Mouse (Mus musculus) kidney, adult 8-10 months (tissue): Measurements from ENCODE around the gene Hist1h2bf.
"Not testable (repeated sequence)": the region's sequence is repeated elsewhere in the genome, so short reads cannot be mapped to it uniquely, and the experiment has no call there.

Experiments
- DNase-seq, 2 experiments: peaks; one replicate each; pipeline ENCODE4 v3.0.0; 2022

Gene Hist1h2bf

DNA sequence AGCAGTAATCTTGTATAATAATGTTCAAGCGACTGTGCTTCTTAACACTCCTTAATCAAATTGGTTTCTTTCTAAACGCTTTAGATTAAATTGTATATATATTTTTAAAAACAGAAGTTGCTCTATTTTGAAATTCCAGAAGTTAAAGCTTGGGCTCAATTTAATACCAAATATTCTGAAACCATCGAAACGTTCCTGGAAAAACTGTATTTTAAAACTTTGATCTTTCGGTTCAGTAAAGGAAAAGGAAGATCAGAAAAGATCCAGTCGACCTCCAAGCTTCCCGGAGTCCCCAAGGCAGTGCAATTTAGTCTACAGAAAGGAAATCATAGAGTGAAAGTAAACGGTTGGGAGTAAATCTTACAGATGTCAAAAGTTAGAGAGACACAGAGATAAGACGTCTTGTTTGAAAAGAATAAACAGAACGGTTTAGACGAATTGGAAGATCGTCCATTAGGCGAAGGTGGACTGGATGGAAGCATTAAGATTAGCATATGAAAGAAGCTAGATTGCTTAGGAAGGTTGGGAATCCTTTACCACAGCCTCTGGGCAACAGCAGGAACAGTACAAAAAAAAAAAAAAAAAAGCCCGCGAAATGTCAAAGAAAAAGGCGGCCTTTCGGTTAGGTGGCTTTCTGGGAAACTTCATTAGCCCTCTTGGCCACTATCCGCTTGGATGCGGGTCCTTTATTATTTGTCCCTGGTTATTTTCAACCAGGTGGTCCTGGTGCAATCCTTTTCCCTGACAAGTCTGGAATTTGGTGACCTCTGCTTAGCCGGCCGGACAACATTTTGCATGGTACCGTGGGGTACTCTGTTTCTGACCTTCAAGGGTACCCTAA is 12.3 kb upstream of the Hist1h2bf start:
- no peak for DNase-seq

DNA sequence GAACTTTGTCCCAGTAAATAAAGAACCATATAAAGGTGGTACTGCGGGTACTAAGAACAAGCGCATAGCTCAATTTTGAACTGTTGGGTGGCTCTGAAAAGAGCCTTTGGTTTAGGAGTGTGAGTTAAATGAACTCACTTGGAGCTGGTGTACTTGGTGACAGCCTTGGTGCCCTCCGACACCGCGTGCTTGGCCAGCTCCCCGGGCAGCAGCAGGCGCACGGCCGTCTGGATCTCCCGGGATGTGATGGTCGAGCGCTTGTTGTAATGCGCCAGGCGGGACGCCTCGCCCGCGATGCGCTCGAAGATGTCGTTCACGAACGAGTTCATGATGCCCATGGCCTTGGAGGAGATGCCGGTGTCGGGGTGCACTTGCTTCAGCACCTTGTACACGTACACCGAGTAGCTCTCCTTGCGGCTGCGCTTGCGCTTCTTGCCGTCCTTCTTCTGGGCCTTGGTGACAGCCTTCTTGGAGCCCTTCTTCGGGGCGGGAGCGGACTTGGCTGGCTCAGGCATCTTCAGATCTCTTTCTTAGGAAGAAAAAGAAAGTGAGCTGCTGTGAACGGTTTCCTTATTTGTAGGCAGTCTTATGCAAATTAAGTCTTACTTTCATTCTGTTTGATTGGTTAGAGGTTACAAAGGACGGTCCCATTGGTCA is 11.6 kb upstream of the Hist1h2bf start:
- peak; percentile 46 to 79 for DNase-seq

DNA sequence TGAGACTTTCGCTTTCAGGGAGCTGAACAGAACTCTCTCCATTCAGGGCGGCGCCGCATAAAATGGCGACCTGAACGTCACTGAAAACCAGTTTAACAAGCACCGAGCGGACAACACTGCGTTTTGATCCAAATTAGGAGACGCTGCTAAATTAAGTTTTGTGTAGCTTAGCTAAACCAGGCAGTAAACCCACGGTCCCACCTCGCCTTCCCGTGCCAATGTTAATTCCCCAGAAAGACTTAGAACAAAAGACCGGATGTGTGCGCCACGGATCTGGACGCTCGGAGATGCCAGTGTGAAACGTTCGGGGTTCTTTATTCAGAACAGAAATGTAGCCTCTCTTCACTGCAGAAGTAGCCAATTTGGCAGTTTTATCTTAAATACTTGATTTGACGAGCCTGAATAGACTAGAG is 11.0 kb upstream of the Hist1h2bf start:
- peak; percentile 54 to 60 for DNase-seq

DNA sequence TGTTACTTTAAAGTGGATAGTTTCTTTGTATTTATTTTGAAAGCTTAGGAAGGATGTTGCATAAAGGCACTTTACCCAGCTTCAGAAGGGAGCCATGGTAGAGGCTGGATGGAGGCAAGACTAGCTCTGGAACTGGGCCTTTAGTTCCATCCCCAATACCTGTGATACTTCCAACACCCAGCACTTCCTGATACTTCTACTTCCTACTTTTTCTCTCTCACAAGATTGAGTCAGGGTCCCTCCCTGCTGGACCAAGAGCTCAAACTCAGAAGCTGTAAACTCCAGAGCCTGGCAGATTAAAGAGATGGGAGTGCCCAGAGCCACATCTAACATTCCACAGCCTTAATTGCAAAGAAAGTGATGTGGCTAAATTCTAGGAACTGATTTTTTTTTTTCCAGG is 10.3 kb upstream of the Hist1h2bf start:
- no peak for DNase-seq

DNA sequence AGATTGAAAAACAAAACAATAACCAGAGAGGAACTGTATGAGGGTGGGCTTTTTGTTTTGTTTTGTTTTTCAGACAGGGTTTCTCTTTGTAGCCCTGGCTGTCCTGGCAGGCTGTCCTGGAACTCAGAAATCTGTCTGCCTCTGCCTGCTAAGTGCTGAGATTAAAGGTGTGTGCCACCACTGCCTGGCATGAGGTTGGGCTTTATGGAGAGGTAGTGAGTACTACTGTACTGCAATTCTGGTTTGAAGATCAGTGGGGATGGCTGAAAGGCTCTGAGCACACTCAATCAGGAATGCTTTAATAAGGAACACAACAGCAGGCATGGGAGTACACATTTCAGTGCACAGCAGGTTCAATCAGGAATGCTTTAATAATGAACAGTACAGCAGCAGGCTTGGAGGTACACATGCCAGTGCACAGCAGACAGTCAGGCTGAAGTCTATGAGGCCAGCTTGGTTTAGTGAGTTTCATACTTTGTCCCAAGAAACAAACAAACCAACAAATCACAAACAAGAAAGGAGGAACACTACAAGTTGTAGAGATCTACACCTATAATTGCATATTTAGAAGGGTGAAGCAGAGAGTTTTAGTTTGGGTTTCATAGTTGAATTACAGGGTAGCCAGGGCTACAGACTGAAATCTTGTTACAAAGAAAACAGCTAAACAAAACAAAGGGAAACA is 9.5 kb upstream of the Hist1h2bf start:
- DNase-seq = no peak

DNA sequence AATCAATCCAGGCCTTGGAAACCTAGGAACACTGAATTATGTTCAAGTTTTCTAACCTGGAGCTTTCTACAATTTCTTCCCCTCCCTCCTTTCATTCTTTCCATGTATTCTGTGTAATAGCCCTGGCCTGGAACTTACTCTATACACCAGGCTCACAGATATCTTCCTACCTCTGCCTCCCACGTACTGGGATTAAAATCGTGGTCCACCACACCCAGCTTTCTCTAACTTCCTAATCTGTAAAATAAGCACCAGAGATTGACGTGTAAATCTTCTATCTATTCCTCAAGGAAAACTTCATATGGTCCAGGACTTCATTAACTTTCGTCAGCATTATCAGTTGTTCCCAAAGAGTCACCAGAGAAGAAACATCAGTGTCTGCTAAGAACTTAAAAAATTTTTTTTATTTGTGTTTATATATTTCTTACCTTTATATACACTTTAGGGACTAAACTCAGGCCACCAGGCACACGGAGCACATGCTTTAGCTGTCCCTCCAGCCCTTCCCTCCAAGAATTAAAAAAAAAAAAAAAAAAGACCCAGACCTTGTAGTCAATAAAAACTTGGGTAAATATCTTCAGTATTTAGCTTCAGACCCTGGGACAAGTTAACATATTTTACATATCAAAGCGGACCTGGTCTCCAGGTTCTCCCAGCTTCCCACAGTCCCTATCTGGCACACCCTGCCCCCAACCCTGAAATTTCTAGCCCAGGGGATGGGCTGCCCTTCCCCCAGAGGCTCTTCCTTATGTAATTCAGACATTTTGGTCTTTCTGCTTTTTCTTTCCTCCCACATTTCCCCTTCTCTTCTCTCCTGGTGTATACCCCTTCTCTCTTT is 8.4 kb upstream of the Hist1h2bf start:
- DNase-seq = no peak

DNA sequence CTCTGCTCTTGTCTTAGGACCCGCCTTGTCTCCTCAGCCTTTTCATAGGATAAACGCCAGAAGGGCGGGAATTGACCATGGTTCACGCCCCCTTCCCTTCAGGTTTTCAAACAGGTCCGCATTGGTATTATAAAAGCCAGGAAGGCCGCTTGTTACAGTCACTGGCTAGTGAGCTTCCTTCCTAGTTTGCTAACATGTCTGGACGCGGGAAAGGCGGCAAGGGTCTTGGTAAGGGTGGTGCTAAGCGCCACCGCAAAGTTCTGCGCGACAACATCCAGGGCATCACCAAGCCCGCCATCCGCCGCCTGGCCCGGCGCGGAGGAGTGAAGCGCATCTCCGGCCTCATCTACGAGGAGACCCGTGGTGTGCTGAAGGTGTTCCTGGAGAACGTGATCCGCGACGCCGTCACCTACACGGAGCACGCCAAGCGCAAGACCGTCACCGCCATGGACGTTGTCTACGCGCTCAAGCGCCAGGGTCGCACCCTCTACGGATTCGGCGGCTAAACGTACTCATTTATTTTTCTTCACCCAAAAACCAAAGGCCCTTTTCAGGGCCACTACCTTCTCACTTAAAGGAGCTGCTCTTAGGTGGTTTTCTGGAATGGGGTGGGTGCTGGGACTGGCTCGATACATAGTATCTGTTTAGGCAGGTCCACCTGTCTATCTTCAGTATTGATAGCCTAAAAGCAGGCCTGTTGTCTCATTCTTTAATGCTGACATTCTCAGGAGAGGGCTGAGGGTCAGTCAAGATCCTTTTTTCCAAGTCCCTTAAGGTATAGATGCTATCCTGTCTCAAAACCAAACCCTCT is 7.6 kb upstream of the Hist1h2bf start, which contains the start of gene Hist1h4d:
Hist1h4d (plus strand) TSS at position 191 of the 811 bp plus-strand sequence.
- DNase-seq = peak; percentile 95 to 96

DNA sequence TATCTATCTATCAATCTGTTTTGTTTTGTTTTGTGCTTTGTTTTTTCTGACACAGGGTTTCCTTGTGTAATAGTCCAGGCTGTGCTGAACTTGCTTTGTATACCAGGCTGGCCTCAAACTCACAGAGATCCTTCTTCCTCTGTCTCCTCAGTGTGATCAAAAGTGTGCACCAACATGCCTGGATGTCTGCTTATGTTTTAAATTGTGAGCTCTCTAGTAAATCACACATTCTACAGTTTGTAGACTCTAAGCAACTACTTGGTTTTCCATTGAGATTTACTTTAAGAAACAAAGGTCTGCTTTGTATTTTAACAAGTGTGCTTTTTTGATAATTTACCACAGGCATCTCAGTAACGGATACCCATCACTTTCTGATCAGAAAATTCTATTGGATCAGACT is 3.8 kb upstream of the Hist1h2bf start:
- DNase-seq = no peak

DNA sequence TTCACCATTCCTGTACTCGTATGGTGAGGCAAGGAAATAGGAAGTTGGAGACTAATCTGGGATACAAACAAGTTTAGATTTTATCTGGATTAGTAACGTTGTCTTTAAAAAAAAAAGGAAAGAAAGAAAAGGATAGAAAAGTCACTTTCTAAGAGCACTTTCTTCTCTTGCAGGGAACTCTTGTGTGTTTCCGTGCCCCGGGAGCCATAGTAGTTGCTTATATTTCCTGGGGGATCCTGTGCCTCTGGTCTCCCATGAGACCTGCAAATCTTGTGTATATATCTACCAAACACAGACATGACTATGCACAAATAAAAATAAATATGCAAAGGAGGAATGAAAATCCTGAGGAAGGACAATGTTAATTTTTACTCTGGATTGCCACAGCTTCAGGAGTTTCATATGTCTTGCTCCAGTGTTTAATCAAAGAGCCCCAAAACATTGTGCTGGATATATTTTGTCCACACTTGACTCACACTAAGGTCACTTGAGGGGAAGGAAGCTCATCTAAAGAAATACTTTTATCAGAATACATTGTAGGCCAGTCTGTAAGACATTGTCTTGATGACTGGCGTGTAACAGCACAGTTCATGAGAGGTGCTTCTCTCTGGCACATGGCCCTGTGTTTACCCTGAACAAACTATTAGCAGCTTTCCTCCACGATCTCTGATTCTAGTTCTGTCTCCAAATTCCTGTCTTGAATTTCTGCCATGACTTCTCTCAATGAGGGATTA is 3.1 kb upstream of the Hist1h2bf start:
- no peak for DNase-seq

DNA sequence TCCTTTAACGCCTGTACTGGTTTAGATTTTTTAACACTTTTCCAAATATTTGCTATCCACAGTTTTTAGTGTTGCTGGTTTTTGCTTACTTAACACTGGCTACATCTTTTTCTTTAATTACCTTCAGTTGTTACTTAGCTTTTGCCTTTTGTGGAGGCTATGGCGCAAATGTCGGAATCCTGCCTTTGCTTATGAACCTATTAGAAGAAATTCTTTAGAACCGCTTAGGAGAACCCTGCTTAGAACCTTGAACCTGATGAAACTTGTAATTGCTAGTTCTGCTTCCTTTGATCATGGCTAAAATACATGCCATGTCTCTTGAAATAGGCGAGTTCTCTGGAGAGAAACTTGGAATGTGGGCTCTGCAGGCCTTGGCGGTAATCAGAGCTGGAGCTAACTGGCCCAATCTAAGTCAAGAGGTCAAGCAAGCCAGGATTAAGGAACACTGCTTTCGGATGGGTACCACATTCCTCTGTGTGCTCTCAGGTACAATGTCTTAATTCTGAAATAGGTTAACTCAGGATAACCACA is 2.4 kb upstream of the Hist1h2bf start:
- no peak for DNase-seq

DNA sequence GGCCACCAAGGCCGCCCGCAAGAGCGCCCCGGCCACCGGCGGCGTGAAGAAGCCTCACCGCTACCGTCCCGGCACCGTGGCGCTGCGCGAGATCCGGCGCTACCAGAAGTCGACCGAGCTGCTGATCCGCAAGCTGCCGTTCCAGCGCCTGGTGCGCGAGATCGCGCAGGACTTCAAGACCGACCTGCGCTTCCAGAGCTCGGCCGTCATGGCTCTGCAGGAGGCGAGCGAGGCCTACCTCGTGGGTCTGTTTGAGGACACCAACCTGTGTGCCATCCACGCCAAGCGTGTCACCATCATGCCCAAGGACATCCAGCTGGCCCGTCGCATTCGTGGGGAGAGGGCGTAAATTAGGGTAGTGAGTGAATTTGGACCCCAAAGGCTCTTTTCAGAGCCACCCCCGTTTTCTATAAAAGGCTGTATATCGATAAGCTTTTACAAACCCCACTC is 1.9 kb upstream of the Hist1h2bf start:
- DNase-seq = not testable (repeated sequence)

DNA sequence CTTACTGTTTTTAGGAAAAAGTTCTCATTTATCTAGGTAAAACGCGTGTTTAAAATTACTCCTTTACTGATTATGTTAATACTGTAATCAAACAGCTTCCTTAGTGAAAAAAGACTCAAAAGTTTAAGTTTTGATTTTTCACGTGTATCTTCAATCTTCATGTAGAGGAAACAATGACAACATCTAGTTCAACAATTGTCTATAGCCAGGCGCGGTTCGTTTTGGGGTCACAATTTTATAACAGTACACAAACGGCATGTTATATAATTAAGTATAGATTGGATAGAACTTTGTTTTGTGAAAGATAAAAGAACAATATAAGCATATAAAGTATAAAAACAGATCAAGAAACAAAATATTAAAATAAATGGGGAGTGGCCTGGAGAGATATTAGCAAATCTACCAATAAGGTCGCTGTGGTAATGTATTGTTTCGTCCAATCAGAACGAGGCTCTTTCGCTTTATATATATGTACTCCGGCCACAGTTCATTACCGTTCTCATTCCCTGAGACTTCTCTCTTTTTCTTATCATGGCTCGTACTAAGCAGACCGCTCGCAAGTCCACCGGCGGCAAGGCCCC is 1.4 kb upstream of the Hist1h2bf start, which contains the start of gene Hist1h3d:
Hist1h3d (plus strand) TSS at position 493 of the 581 bp plus-strand sequence.
- DNase-seq = no peak

DNA sequence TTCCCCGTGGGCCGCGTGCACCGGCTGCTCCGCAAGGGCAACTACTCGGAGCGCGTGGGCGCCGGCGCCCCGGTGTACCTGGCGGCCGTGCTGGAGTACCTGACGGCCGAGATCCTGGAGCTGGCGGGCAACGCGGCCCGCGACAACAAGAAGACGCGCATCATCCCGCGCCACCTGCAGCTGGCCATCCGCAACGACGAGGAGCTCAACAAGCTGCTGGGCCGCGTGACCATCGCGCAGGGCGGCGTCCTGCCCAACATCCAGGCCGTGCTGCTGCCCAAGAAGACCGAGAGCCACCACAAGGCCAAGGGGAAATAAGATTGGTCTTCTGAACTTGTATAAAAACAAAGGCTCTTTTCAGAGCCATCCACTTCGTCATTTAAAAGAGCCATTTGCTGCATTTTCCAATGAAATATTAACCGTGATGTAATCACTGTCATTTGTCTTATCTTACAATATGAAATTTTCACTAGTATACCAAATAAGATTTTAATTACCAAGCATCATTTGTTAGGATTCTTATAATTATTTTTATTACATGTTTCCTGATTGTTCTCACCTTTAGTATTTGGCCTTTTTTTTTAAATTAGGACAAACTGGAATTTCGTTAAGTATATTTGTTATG is 662 bp upstream of the Hist1h2bf start:
- not testable (repeated sequence) for DNase-seq

DNA sequence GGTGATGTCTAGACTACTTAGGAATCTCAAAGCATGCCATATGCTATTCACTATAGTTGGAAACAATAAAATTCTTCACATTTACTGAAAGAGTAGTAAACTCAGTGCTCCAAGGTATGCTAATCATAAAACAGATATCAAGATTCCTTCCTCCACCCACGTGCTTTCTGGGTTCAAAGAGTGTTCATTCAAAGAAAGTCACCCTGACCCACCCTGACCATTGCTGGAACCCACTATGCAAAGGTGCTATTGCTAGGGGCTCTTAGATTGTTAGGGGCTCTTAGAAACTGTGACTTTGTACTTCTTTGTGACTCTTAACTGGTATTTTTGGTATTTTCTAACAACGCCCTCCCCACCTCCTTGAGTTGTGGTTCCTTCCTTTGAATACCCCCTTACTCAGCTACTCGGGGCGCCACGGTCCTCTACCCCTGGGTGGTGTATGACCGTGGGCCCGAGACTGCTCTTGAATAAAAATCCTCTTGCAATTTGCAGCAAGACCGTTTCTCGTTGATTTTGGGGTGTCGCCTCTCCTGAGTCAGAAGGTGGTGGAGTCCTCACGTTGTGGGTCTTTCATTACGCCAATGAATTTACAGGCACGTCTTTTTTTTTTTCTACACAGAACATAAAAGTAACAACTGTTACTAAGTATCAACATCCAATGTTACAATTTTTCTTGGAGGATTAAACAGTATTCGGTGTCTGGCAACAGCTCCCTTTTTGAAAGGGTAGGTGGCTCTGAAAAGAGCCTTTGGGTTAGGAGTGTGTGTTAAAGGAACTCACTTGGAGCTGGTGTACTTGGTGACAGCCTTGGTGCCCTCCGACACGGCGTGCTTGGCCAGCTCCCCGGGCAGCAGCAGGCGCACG is 730 bp downstream of the Hist1h2bf start:
- not testable (repeated sequence) for DNase-seq

DNA sequence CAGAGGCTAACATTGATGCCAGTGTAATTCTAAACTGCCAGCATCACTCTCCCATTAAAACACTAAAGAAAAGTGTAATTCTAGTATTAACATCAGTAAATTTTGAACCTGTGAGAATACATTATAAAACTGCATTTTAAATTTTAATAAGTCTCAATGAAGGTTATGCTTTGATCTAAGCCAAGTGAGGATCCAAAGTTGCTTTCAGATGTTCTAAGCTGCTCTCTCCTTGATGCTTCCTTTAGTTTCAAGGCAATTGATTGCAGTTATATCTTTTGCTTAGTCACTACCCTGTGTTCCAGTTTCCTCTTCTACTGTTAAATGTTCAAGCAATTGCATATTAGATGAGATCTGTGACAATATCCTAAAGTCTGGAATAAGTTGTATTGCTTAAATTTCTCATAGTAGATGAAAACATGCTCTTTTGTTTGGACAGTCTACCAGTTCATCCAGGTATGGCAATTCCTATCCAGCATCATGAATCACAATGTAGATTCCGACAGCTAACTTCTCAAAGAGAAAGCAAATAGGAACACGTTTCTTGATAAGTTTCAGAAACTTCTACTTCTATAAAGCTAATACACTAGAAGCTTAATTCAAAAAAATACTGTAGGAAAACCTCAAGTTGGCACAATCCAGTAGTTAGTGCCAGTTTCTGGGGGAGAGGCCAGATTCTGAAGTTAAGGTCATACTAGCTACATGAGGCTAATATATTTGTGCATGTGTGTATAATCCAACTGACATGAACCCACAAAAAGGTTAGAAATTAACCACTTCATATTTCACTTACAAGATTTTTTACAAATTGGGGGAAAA is 1.6 kb downstream of the Hist1h2bf start:
- no peak for DNase-seq

DNA sequence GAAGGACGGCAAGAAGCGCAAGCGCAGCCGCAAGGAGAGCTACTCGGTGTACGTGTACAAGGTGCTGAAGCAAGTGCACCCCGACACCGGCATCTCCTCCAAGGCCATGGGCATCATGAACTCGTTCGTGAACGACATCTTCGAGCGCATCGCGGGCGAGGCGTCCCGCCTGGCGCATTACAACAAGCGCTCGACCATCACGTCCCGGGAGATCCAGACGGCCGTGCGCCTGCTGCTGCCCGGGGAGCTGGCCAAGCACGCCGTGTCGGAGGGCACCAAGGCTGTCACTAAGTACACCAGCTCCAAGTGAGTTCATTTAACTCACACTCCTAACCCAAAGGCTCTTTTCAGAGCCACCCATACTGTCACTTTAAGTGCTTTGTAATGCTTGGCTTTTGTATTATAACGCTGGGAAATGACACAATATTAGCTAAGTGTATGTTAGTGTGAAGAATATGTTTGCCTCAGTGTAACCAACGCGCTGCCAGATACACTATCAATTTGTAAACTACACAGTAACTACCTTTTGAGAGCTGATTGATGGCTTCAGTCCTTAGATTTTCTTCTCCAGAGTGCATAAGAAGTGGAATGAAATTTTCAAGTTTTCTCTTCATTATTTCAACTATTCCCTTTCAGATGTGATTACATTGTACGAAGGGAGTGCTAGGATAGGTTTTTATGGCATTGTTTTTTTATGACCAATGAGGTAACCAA is 2.3 kb downstream of the Hist1h2bf start:
- not testable (repeated sequence) for DNase-seq

DNA sequence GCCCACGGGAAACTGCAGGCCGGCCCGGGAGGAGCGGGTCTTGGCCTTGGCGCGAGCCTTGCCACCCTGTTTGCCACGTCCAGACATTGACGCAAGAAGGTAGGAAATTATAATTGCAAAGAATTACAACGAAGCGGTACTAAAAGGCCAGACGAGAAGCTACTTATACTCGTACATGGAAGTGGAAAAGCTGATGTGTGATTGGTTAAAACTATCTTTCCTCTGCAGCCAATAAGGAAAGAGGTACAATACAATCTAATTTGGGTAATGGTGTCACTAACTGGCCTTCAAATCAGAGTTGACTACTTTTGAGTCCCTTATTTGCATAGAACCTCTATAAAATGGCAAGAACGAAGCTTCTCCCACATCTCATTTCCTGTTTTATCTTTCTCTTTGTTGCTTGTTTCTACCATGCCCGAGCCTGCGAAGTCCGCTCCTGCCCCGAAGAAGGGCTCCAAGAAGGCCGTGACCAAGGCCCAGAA is 2.9 kb downstream of the Hist1h2bf start, which contains the start of the genes Hist1h2ae and Hist1h2bg:
Hist1h2ae (minus strand) TSS at position 199 of the 482 bp plus-strand sequence.
Hist1h2bg (plus strand) TSS at position 375 of the 482 bp plus-strand sequence.
- peak; percentile 26 to 75 for DNase-seq
